Mouse (Mus musculus): ENCODE results near the gene Slc36a4. TPM values are rescaled to one million over a fixed set of nuclear protein-coding genes. Genes with fewer than 3 reads are reported as not detected.

Slc36a4 gene
- polyA plus RNA-seq, 1 experiment, result 6.1 TPM

DNA sequence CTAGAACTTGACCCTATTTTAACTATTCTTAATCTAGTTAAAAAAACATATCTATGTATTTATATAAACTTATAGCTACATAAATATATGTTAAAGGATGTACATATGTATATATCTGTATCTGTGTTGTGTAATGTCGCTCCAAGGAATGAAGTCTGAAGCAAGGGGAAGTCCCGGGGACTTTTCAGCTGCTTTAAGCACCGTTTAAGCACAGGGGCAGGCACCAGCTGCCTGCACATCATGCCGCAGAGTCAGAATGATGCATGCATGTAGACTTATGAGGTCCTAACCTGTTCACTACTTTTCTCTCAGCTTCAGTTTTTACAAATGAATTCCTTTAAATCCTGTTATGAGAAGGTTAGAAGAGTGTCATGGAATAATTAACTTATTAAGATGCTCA is 5.3 kb downstream of the Slc36a4 start:
- TF ChIP-seq CTCF (conservative IDR thresholded peaks at IDR 0.05; ENCODE audit: insufficient read depth, insufficient read length, low read depth, low read length) (no peak), POLR2A (IDR thresholded peaks at IDR 0.05; ENCODE audit: low read depth, low read length) (no peak)
- WGBS, result 67% methylated on average over 4 of the region's 4 CpGs
- Histone ChIP-seq H3K27me3 (replicated peaks; ENCODE audit: control insufficient read depth, insufficient read depth, low read length) (no peaks in the 10 kb centered on the region), H3K4me1 (ENCODE audit: control insufficient read depth, insufficient read depth, low read length) (no peaks in the 10 kb centered on the region), H3K4me3 (ENCODE audit: insufficient read depth, low read depth, low read length) (no peak overlapping the region), H3K36me3 (ENCODE audit: control insufficient read depth, insufficient read depth, low read length) (no peaks in the 10 kb centered on the region), H3K27ac (ENCODE audit: insufficient read depth, low read depth, low read length) (no peak overlapping the region)
- DNase-seq, result no peak

DNA sequence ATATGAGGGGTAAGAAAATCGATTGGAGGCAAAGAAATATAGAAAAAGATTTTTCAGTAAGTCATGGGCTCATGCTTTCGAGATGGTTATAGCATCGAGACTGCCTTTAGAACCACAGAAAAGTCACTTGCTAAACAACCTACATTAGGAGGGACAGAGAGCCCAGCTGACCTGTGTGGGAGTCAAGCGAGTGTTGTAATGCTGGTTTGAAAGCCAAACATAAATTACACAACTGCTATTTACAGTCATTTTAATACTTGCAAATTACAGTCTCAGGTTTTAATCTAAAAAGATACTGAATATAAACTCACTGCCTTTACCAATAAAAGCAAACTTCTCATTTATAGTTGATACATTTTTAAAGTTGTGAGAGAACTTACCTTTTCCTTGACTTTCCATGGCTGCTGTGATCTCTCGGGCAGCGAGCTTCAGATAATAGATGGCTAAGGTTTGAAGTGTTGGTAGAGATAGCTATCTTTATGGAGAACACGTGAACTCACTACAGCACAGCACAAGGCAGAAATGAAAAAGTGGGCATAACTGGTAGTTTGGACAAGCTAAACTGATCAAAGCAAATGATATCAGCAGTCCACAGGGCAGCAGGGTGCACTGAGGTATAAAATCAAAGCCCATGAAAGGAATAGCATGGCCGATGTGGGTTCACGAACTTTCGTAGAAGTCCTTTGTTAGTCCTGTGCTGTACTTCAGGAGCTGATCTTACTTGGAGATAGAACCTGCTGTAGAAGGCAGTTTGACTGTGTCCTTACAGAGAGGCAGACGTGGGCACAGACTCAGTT is 5.9 kb downstream of the Slc36a4 start:
- Histone ChIP-seq H3K36me3 (ENCODE audit: control insufficient read depth, insufficient read depth, low read length) (no peaks in the 10 kb centered on the region), H3K4me1 (ENCODE audit: control insufficient read depth, insufficient read depth, low read length) (no peaks in the 10 kb centered on the region), H3K4me3 (ENCODE audit: insufficient read depth, low read depth, low read length) (no peak overlapping the region), H3K27me3 (replicated peaks; ENCODE audit: control insufficient read depth, insufficient read depth, low read length) (no peaks in the 10 kb centered on the region), H3K27ac (ENCODE audit: insufficient read depth, low read depth, low read length) (no peak overlapping the region)
- no peak for TF ChIP-seq CTCF (conservative IDR thresholded peaks at IDR 0.05; ENCODE audit: insufficient read depth, insufficient read length, low read depth, low read length)
- TF ChIP-seq POLR2A (IDR thresholded peaks at IDR 0.05; ENCODE audit: low read depth, low read length), result no peak
- 65% methylated on average over 11 of the region's 11 CpGs for WGBS
- DNase-seq, result no peak

DNA sequence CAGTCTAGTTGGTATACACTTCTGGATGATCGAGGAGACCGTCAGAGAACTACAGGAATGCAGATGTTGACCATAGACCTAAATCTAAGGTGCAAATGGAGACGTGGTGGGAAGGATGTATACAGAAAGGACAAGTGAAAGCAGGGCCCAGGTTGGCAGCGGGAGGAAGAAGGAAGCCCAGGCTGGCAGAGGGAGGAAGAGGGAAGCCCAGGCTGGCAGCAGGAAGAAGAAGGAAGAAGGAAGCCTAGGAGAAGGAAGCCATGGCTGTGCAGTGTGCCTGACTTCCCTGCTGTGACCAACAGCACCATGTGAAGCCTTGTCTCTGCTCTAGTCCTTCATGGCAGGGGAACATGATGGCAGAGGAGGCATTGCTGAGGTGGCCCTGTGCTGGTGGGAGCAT is 7.8 kb downstream of the Slc36a4 start:
- DNase-seq, result no peak
- H3K27ac ChIP-seq (ENCODE audit: insufficient read depth, low read depth, low read length), result no peak overlapping the region
- H3K36me3 ChIP-seq (ENCODE audit: control insufficient read depth, insufficient read depth, low read length), result no peaks in the 10 kb centered on the region
- no peaks in the 10 kb centered on the region for H3K4me1 ChIP-seq (ENCODE audit: control insufficient read depth, insufficient read depth, low read length)
- no peaks in the 10 kb centered on the region for H3K27me3 ChIP-seq (replicated peaks; ENCODE audit: control insufficient read depth, insufficient read depth, low read length)
- no peak overlapping the region for H3K4me3 ChIP-seq (ENCODE audit: insufficient read depth, low read depth, low read length)
- TF ChIP-seq CTCF (conservative IDR thresholded peaks at IDR 0.05; ENCODE audit: insufficient read depth, insufficient read length, low read depth, low read length) (no peak), POLR2A (IDR thresholded peaks at IDR 0.05; ENCODE audit: low read depth, low read length) (no peak)
- WGBS, result 84% methylated on average over 4 of the region's 4 CpGs

DNA sequence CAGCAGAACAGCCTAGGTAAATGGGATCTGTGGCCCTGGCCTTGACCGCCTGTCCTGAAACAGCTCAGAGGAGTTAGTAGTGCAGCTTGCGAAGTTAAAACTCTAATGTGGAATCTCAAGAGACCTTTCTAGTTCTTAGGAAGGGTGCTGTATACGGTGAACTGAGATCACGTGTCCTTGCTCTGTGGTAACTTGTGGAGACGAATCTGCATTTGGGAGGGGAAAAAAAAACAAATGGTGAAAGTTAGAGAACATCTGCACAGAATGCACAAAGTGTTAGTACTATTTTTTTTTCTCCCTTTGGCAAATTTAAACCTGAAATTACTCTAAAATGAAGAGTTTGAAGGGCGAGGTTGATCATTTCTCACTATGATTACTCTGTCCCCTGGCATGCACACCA is 8.8 kb downstream of the Slc36a4 start:
- TF ChIP-seq POLR2A (IDR thresholded peaks at IDR 0.05; ENCODE audit: low read depth, low read length), result no peak
- TF ChIP-seq CTCF (conservative IDR thresholded peaks at IDR 0.05; ENCODE audit: insufficient read depth, insufficient read length, low read depth, low read length), result no peak
- WGBS, result 87% methylated on average over 6 of the region's 6 CpGs
- Histone ChIP-seq H3K36me3 (ENCODE audit: control insufficient read depth, insufficient read depth, low read length) (no peaks in the 10 kb centered on the region; the same call in 1 of the 2 replicates), H3K4me1 (ENCODE audit: control insufficient read depth, insufficient read depth, low read length) (no peaks in the 10 kb centered on the region), H3K27me3 (replicated peaks; ENCODE audit: control insufficient read depth, insufficient read depth, low read length) (no peaks in the 10 kb centered on the region), H3K27ac (ENCODE audit: insufficient read depth, low read depth, low read length) (no peak overlapping the region), H3K4me3 (ENCODE audit: insufficient read depth, low read depth, low read length) (no peak overlapping the region)
- no peak for DNase-seq

DNA sequence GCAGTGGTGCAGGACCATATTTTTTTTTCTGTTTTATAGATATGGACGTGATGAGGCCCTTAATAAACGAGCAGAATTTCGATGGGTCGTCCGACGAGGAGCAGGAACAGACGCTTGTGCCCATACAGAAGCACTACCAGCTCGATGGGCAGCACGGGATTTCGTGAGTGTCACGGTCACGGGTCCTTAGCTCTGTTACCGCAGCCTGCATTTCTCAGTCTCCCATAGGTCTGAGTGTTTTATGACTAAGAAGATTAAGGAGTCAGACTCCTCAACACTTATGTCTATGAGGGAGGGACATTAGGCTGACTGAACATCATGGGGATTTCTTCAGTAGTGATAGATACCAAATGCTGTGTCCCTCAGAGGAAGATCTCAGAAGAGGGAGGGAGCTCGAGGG is 10.1 kb downstream of the Slc36a4 start:
- DNase-seq, result no peak
- TF ChIP-seq POLR2A (IDR thresholded peaks at IDR 0.05; ENCODE audit: low read depth, low read length) (no peak), CTCF (conservative IDR thresholded peaks at IDR 0.05; ENCODE audit: insufficient read depth, insufficient read length, low read depth, low read length) (no peak)
- Histone ChIP-seq H3K36me3 (ENCODE audit: control insufficient read depth, insufficient read depth, low read length) (no peaks in the 10 kb centered on the region; the same call in 1 of the 2 replicates), H3K4me3 (ENCODE audit: insufficient read depth, low read depth, low read length) (no peak overlapping the region), H3K27me3 (replicated peaks; ENCODE audit: control insufficient read depth, insufficient read depth, low read length) (no peaks in the 10 kb centered on the region), H3K27ac (ENCODE audit: insufficient read depth, low read depth, low read length) (no peak overlapping the region), H3K4me1 (ENCODE audit: control insufficient read depth, insufficient read depth, low read length) (no peaks in the 10 kb centered on the region)
- 54% methylated on average over 14 of the region's 14 CpGs for WGBS

DNA sequence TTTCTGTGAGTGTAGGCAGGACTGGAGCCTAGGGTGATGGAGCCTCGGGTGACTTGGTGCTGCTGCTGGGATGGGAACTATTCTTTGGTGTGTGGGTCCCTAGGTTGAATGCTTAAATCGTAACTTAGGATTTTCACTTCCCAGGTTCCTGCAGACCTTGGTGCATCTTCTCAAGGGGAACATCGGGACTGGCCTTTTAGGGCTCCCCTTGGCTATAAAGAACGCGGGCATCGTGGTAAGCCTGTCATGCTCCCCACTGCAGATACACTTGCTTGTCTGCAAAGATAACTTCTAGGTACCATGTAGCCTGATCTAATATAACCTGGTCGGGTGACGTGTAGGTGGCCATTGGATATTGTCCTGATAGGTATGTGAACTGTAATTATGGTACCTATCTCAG is 11.0 kb downstream of the Slc36a4 start:
- Histone ChIP-seq H3K4me1 (ENCODE audit: control insufficient read depth, insufficient read depth, low read length) (no peaks in the 10 kb centered on the region), H3K27ac (ENCODE audit: insufficient read depth, low read depth, low read length) (no peak overlapping the region), H3K36me3 (ENCODE audit: control insufficient read depth, insufficient read depth, low read length) (no peaks in the 10 kb centered on the region; the same call in 1 of the 2 replicates), H3K4me3 (ENCODE audit: insufficient read depth, low read depth, low read length) (no peak overlapping the region), H3K27me3 (replicated peaks; ENCODE audit: control insufficient read depth, insufficient read depth, low read length) (no peaks in the 10 kb centered on the region)
- 92% methylated on average over 8 of the region's 8 CpGs for WGBS
- no peak for TF ChIP-seq CTCF (conservative IDR thresholded peaks at IDR 0.05; ENCODE audit: insufficient read depth, insufficient read length, low read depth, low read length)
- TF ChIP-seq POLR2A (IDR thresholded peaks at IDR 0.05; ENCODE audit: low read depth, low read length), result no peak
- no peak for DNase-seq

DNA sequence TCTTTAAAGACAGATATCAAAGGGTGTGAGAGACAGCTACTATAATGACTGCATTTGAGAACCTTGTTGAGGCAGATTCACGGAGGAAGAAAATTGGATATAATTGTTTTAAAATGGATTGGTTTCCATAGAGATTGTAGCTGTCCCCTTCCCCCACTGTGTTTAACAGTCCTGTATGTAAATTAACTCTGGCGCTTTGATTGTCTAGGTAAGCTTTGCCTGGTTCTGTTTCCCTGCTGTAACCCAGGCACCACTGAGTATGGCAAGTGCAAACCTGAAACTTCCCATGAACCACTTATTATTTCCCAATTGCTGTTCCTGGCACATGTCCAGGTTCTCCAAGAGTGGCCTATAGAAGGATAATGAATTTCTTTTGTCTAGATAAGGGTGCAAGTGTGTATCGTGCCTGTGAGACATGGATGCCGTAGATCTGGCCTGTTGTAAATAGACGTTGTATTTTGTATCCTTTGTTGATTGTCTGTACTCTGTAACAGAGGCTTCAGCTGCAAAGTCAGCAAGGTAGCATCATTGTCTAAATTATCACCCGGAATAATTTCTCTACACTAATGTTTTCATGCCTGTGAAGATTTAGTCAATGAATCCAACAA is 11.8 kb downstream of the Slc36a4 start:
- TF ChIP-seq POLR2A (IDR thresholded peaks at IDR 0.05; ENCODE audit: low read depth, low read length) (no peak), CTCF (conservative IDR thresholded peaks at IDR 0.05; ENCODE audit: insufficient read depth, insufficient read length, low read depth, low read length) (no peak)
- Histone ChIP-seq H3K27ac (ENCODE audit: insufficient read depth, low read depth, low read length) (no peak overlapping the region), H3K27me3 (replicated peaks; ENCODE audit: control insufficient read depth, insufficient read depth, low read length) (no peaks in the 10 kb centered on the region), H3K4me3 (ENCODE audit: insufficient read depth, low read depth, low read length) (no peak overlapping the region), H3K36me3 (ENCODE audit: control insufficient read depth, insufficient read depth, low read length) (no peaks in the 10 kb centered on the region; the same call in 1 of the 2 replicates), H3K4me1 (ENCODE audit: control insufficient read depth, insufficient read depth, low read length) (no peaks in the 10 kb centered on the region)
- DNase-seq, result no peak
- 80% methylated on average over 6 of the region's 6 CpGs for WGBS

All from kidney, adult 2 months (tissue).